Mouse (Mus musculus): ENCODE data around the gene Lct. TPM values are rescaled to one million over a fixed set of nuclear protein-coding genes. Genes with fewer than 3 reads are reported as not detected.

Lct gene
- polyA plus RNA-seq (2012; rRNA removed) = 0.36 and 0.61 TPM in 2 replicates

GRCm38 (mm10) chr1:128328218-128328617, at the start of gene Lct:
Gene Lct, minus strand, starts transcription at chr1:128328318.

GRCm38 (mm10) chr1:128359554-128360376, 31.6 kb upstream of the Lct start, which contains the start of gene Mcm6:
Gene Mcm6, minus strand, starts transcription at chr1:128359664.

GRCm38 (mm10) chr1:128243627-128243995, 84.5 kb downstream of the Lct start, which contains the start of gene Ubxn4:
Gene Ubxn4, plus strand, starts transcription at chr1:128243964.

Other genes starting within 250 kb of the Lct start
- 18.6 and 19.9 TPM in 2 replicates for gene Zranb3, start 225.3 kb downstream of the Lct start, polyA plus RNA-seq (2012; rRNA removed)
- gene R3hdm1, start 225.0 kb downstream of the Lct start, polyA plus RNA-seq (2012; rRNA removed) = 54.0 and 74.4 TPM in 2 replicates
- 43.7 and 46.6 TPM in 2 replicates for gene Ubxn4, start 84.4 kb downstream of the Lct start, polyA plus RNA-seq (2012; rRNA removed)
- gene Mcm6, start 31.3 kb upstream of the Lct start, polyA plus RNA-seq (2012; rRNA removed) = 185 and 226 TPM in 2 replicates
- gene Dars, start 89.0 kb upstream of the Lct start, polyA plus RNA-seq (2012; rRNA removed) = 86.9 and 93.9 TPM in 2 replicates

Data from central nervous system, embryonic 11.5 days (tissue).